Mouse (Mus musculus) myocyte (in vitro differentiated cells): ENCODE measurements at regions not wholly inside any gene's neighbourhood (a gene's known extent, or its start where the extent isn't known, plus 50 kb on each side); places are given as distances from the start of the nearest gene placed in this dataset.

Experiments
- E2F4 ChIP-seq: IDR thresholded peaks from one replicate; pipeline ENCODE4 v1.6.1; 2011; ENCODE audit warnings: mild to moderate bottlenecking, control low read depth, moderate library complexity; ENCODE audit not compliant: insufficient read depth
- MYOG ChIP-seq, 3 experiments: IDR thresholded peaks; one replicate each; pipeline ENCODE4 v1.6.1; 2011; ENCODE audit warnings: control low read depth in 2 of 3, low read depth in 2 of 3, mild to moderate bottlenecking in 2 of 3; ENCODE audit not compliant: insufficient read length in 2 of 3, control insufficient read depth in 1 of 3, insufficient read depth in 1 of 3
- POLR2A ChIP-seq: IDR thresholded peaks from one replicate; pipeline ENCODE4 v1.6.1; 2011; ENCODE audit warnings: low read depth, mild to moderate bottlenecking, control low read depth, moderate library complexity; ENCODE audit not compliant: insufficient read length

- TF ChIP-seq POLR2A, result no peak
- TF ChIP-seq E2F4, result no peak
- TF ChIP-seq MYOG (IDR thresholded peaks at IDR 0.05; ENCODE audit: control insufficient read depth in 1 of 3, insufficient read depth in 1 of 3, insufficient read length in 2 of 3, low read depth in 2 of 3), result no peak
Measured at GRCm38 (mm10) chr1:69768714-69769113, 58.1 kb upstream of the Spag16 start.
